Mouse (Mus musculus) bone marrow macrophage, adult 2 months (primary cell): ENCODE results near the gene Gnaz. TPM values are rescaled to one million over a fixed set of nuclear protein-coding genes. Genes with fewer than 3 reads are reported as not detected.

Experiments used
- H3K27ac ChIP-seq: 2 replicates; pipeline ENCODE4 v1.5.1; 2012; ENCODE audit warnings: low read depth, low read length; ENCODE audit not compliant: insufficient read depth
- H3K4me1 ChIP-seq: 2 replicates; pipeline ENCODE4 v1.6.1; 2012; ENCODE audit warnings: low read length; ENCODE audit not compliant: control insufficient read depth, insufficient read depth
- H3K4me3 ChIP-seq: 2 replicates; pipeline ENCODE4 v1.5.1; 2012; ENCODE audit warnings: mild to moderate bottlenecking, low read length, moderate library complexity; ENCODE audit not compliant: insufficient read depth
- CTCF ChIP-seq: IDR thresholded peaks from 2 replicates; pipeline ENCODE4 v1.5.1; 2012; ENCODE audit warnings: low read depth, mild to moderate bottlenecking, low read length, moderate library complexity
- POLR2A ChIP-seq: IDR thresholded peaks from 2 replicates; pipeline ENCODE4 v1.6.1; 2012; ENCODE audit warnings: mild to moderate bottlenecking, low read depth, low read length, borderline replicate concordance
- polyA plus RNA-seq: library from polyadenylated mRNA; stranded (reverse); fragments of >200 nt; gene quantifications from 2 replicates; pipeline ENCODE4 v1.2.4, GENCODE M21; 2012; ENCODE audit not compliant: missing spikeins, insufficient read depth, insufficient read length

Gene Gnaz
- polyA plus RNA-seq, 1 experiment = not detected

- no peak for TF ChIP-seq POLR2A
- no peak for TF ChIP-seq CTCF
- Histone ChIP-seq H3K4me1 (no peaks in the 10 kb centered on the region), H3K27ac (no peak overlapping the region), H3K4me3 (no peak overlapping the region)
Observed at GRCm38 (mm10) chr10:75048711-75049110, 81.7 kb downstream of the Gnaz start.

GRCm38 (mm10) chr10:75051364-75052074 lies 84.5 kb downstream of the Gnaz start:
- H3K4me3 ChIP-seq = no peak overlapping the region
- no peak overlapping the region for H3K27ac ChIP-seq
- H3K4me1 ChIP-seq = no peaks in the 10 kb centered on the region
- TF ChIP-seq CTCF (no peak), POLR2A (no peak)

- H3K27ac ChIP-seq = no peak overlapping the region
- H3K4me1 ChIP-seq = no peaks in the 10 kb centered on the region
- H3K4me3 ChIP-seq = no peak overlapping the region
- no peak for TF ChIP-seq POLR2A
- TF ChIP-seq CTCF = no peak
Observed at GRCm38 (mm10) chr10:75052902-75053301, 85.9 kb downstream of the Gnaz start.

- TF ChIP-seq CTCF (no peak), POLR2A (no peak)
- Histone ChIP-seq H3K4me1 (no peaks in the 10 kb centered on the region), H3K4me3 (no peak overlapping the region), H3K27ac (no peak overlapping the region)
Observed at GRCm38 (mm10) chr10:75053655-75054054, 86.7 kb downstream of the Gnaz start.

GRCm38 (mm10) chr10:75054125-75054524 lies 87.1 kb downstream of the Gnaz start:
- H3K27ac ChIP-seq = no peak overlapping the region
- H3K4me1 ChIP-seq = no peaks in the 10 kb centered on the region
- TF ChIP-seq CTCF (no peak), POLR2A (no peak)
- no peak overlapping the region for H3K4me3 ChIP-seq

- no peak overlapping the region for H3K4me3 ChIP-seq
Observed at GRCm38 (mm10) chr10:75055672-75056071, 88.7 kb downstream of the Gnaz start.

GRCm38 (mm10) chr10:75056255-75056654 lies 89.3 kb downstream of the Gnaz start:
- Histone ChIP-seq H3K4me1 (peaks cover 2% of the 10 kb centered on the region), H3K4me3 (no peak overlapping the region), H3K27ac (no peak overlapping the region)
- TF ChIP-seq POLR2A = no peak
- no peak for TF ChIP-seq CTCF

More at GRCm38 (mm10) chr10:75055672-75056071, 88.7 kb downstream of the Gnaz start:
- Histone ChIP-seq H3K27ac (no peak overlapping the region), H3K4me1 (peaks cover 2% of the 10 kb centered on the region)
- TF ChIP-seq CTCF (no peak), POLR2A (no peak)

GRCm38 (mm10) chr10:75058336-75058735 lies 91.4 kb downstream of the Gnaz start:
- Histone ChIP-seq H3K4me3 (no peak overlapping the region), H3K27ac (no peak overlapping the region), H3K4me1 (peaks cover 2% of the 10 kb centered on the region)
- TF ChIP-seq CTCF = no peak
- TF ChIP-seq POLR2A = no peak

- no peak overlapping the region for H3K27ac ChIP-seq
- TF ChIP-seq POLR2A = no peak
- no peak for TF ChIP-seq CTCF
- peaks cover 2% of the 10 kb centered on the region for H3K4me1 ChIP-seq
- H3K4me3 ChIP-seq = no peak overlapping the region
Observed at GRCm38 (mm10) chr10:75058761-75059395, 91.9 kb downstream of the Gnaz start.

GRCm38 (mm10) chr10:75059396-75059795 lies 92.4 kb downstream of the Gnaz start:
- H3K4me3 ChIP-seq = no peak overlapping the region
- TF ChIP-seq CTCF (no peak; the same call in 1 of the 2 replicates), POLR2A (no peak)

More at GRCm38 (mm10) chr10:75059396-75059795, 92.4 kb downstream of the Gnaz start:
- Histone ChIP-seq H3K27ac (no peak overlapping the region), H3K4me1 (peaks cover 2% of the 10 kb centered on the region)
